Mouse (Mus musculus) embryonic facial prominence, embryonic 15.5 days (tissue): ENCODE measurements around the gene Ppp2r2c. TPM values are rescaled to one million over a fixed set of nuclear protein-coding genes. Genes with fewer than 3 reads are reported as not detected.

ENCODE experiments used
- ATAC-seq: fragments of 200-750 bp; cut with Nextera tagmentation; 2 replicates; pipeline ENCODE4 v1.8.0; 2017; ENCODE audit warnings: low read depth, moderate TSS enrichment; ENCODE audit not compliant: insufficient number of reproducible peaks, low FRiP score, low TSS enrichment
- H3K27ac ChIP-seq: fragments of 300-500 bp; sonication (generic); replicated peaks from 2 replicates; pipeline ENCODE4 v1.5.1; 2015; ENCODE audit warnings: mild to moderate bottlenecking, inconsistent platforms
- H3K27me3 ChIP-seq: fragments of 300-500 bp; sonication (generic); 2 replicates; pipeline ENCODE4 v1.6.1; 2015; ENCODE audit warnings: inconsistent platforms
- H3K36me3 ChIP-seq: fragments of 300-500 bp; sonication (generic); 2 replicates; pipeline ENCODE4 v1.6.1; 2015; ENCODE audit warnings: mild to moderate bottlenecking, inconsistent platforms
- H3K4me1 ChIP-seq: fragments of 300-500 bp; sonication (generic); 2 replicates; pipeline ENCODE4 v1.6.1; 2015; ENCODE audit warnings: inconsistent platforms
- H3K4me2 ChIP-seq: fragments of 300-500 bp; sonication (generic); replicated peaks from 2 replicates; pipeline ENCODE4 v1.6.1; 2015; ENCODE audit warnings: mild to moderate bottlenecking, inconsistent platforms
- H3K4me3 ChIP-seq: fragments of 300-500 bp; sonication (generic); replicated peaks from 2 replicates; pipeline ENCODE4 v1.5.1; 2015; ENCODE audit warnings: mild to moderate bottlenecking, inconsistent platforms
- H3K9ac ChIP-seq: fragments of 300-500 bp; sonication (generic); 2 replicates; pipeline ENCODE4 v1.6.1; 2015; ENCODE audit warnings: inconsistent platforms
- H3K9me3 ChIP-seq: fragments of 300-500 bp; sonication (generic); replicated peaks from 2 replicates; pipeline ENCODE4 v1.6.1; 2016; ENCODE audit warnings: inconsistent platforms
- WGBS: fragments of 180-500 bp; shearing (Covaris S2); methylation state at CpG from one replicate; pipeline ENCODE4 v1.1.7; 2015; 5-methylcytosine and 5-hydroxymethylcytosine counted together
- polyA plus RNA-seq: library from polyadenylated mRNA; unstranded; fragments of >200 nt; fragmentation: Nextera tagmentation; extraction: Ambion mirVana; gene quantifications from 2 replicates; pipeline ENCODE4 v1.2.1, GENCODE M21; 2015

Gene Ppp2r2c
- polyA plus RNA-seq, 1 experiment from 2014 or later: 1.0 TPM

DNA sequence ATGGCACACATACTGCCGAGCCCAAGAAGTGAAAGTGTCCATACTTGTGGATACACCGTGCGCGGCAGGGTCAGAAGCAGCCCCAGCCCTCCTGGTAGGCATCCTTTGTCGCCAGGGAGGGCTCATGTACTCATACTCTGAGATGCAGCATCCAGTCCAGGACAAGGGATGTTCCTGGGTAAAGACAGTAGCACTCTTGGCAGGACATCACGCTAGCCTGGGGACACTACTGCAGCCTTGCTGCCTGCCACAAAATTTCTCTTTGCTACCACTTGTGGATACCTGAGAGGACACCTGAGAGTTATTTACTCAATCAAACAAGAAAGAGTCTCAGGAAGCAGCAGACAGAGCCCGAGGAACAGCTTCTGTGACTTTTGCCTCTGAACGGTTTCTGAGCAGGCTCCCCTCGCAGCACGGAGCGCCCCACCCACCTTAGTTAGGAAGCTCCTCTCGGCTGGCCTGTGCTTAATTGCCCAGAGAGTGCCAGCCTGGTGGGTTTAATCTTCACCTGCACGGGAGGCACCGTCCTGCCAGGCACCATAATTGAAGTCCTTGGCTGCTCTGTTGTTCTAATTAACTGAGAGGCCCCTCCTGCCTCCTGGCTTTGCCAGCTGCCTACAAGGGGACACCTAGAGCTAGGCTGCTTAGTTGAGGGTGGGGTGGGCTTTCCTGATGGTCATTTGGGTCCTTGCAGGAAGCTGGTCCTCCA, 44.4 kb downstream of the Ppp2r2c start:
- ATAC-seq: no peak
- H3K9me3 ChIP-seq: no peaks in the 10 kb centered on the region
- no peaks in the 10 kb centered on the region for H3K4me1 ChIP-seq
- H3K27ac ChIP-seq: no peak overlapping the region
- no peak overlapping the region for H3K4me2 ChIP-seq
- H3K9ac ChIP-seq: no peak overlapping the region
- H3K27me3 ChIP-seq: peaks cover 8% of the 10 kb centered on the region; the same call in 1 of the 2 replicates
- no peaks in the 10 kb centered on the region for H3K36me3 ChIP-seq
- 54% methylated on average over 14 of the region's 14 CpGs for WGBS
- H3K4me3 ChIP-seq: no peak overlapping the region

DNA sequence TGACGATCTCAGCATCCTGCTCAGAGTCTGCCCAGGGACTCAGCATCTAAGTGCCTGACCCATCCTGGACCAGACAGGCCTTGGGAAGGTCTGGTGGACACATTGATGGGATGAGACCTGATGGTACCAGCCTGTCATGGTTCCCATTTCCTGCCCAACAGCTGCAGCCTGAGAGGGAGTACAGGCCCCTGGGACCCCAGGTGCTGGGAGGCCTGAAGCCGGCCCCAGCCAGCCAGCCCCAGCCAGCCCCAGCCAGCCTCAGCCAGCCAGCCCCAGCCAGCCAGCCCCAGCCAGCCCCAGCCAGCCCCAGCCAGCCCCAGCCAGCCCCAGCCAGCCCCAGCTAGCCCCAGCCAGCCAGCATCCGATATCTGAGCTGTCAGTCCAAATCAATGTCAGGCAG, 46.9 kb downstream of the Ppp2r2c start:
- Histone ChIP-seq H3K27me3 (peaks cover 8% of the 10 kb centered on the region; the same call in 1 of the 2 replicates), H3K27ac (no peak overlapping the region), H3K9ac (no peak overlapping the region), H3K4me3 (no peak overlapping the region), H3K36me3 (no peaks in the 10 kb centered on the region), H3K9me3 (no peaks in the 10 kb centered on the region), H3K4me1 (peaks cover 5% of the 10 kb centered on the region; the same call in 1 of the 2 replicates), H3K4me2 (no peak overlapping the region)
- no peak for ATAC-seq
- WGBS: 45% methylated on average over 3 of the region's 3 CpGs

DNA sequence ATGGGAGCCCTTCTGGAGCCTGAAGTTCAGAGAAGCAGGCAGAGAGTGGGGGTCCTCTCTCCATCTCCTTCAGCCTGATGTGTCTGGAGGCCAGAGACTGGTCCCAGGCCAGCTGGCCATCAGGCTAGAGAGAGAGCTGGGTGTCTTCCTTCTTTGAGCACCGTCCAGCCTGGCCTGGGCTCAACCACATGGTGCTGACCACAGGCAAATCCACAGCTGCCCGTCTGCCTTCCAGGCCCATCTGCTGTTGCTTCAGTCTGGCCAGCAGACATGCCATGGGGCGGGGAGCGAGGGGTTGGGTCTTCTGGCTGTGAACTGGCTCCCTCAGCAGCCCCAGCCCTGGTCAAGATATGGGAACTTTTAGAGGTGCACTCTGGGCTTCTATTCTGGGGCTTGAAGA, 48.3 kb downstream of the Ppp2r2c start:
- 73% methylated on average over 4 of the region's 4 CpGs for WGBS

DNA sequence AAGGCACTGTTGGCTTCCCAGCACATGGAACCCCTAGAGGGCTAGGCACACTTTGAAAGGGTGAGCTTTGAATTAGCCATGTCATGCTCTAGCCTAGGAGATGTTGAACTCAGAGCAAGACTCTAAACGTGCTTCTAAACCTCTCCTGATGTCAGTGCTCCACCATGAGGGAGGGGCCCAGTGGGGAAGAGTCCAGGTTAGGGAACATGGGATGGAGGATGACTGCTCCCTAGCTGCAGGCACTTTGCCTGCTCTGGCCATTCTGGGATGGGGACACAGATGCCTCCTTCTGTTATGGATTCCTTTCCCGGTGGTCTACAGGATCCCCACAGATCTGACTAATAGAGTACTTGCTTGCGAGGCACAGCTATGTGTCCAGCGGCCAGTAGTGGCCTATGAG, 48.9 kb downstream of the Ppp2r2c start:
- Histone ChIP-seq H3K27ac (no peak overlapping the region), H3K4me1 (peaks cover 5% of the 10 kb centered on the region; the same call in 1 of the 2 replicates), H3K9me3 (no peaks in the 10 kb centered on the region), H3K4me2 (no peak overlapping the region), H3K9ac (no peak overlapping the region), H3K4me3 (no peak overlapping the region), H3K27me3 (no peaks in the 10 kb centered on the region; the same call in 1 of the 2 replicates), H3K36me3 (no peaks in the 10 kb centered on the region)
- WGBS: 82% methylated on average over 4 of the region's 4 CpGs
- ATAC-seq: no peak

More for the DNA sequence above, 48.3 kb downstream of the Ppp2r2c start:
- Histone ChIP-seq H3K4me2 (no peak overlapping the region), H3K36me3 (no peaks in the 10 kb centered on the region), H3K4me3 (no peak overlapping the region), H3K27ac (no peak overlapping the region), H3K9ac (no peak overlapping the region), H3K4me1 (peaks cover 5% of the 10 kb centered on the region; the same call in 1 of the 2 replicates), H3K27me3 (peaks cover 6% of the 10 kb centered on the region; the same call in 1 of the 2 replicates), H3K9me3 (no peaks in the 10 kb centered on the region)
- ATAC-seq: no peak

DNA sequence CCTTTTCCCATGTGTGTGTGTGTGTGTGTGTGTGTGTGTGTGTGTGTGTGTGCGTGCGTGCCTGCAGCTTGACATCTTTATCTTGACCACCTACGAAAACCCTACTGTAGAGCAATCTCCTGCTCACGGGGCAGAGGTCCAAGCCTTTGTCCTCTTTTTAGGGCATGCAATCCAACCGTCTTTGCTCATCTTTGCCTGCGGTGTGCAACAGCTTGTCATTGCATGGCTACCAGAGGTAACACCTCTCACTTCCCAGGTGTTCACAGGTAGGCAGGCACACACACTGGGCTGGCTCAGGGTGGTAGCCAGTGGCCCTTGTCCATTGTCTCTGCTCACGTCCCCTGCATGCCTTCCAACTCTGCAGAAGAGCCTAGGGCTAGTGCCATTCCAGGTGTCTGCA, 49.7 kb downstream of the Ppp2r2c start:
- Histone ChIP-seq H3K36me3 (no peaks in the 10 kb centered on the region), H3K4me3 (no peak overlapping the region), H3K9me3 (no peaks in the 10 kb centered on the region), H3K4me2 (no peak overlapping the region), H3K27me3 (no peaks in the 10 kb centered on the region), H3K9ac (no peak overlapping the region), H3K4me1 (peaks cover 5% of the 10 kb centered on the region; the same call in 1 of the 2 replicates), H3K27ac (no peak overlapping the region)
- 74% methylated on average over 7 of the region's 7 CpGs for WGBS
- ATAC-seq: no peak

DNA sequence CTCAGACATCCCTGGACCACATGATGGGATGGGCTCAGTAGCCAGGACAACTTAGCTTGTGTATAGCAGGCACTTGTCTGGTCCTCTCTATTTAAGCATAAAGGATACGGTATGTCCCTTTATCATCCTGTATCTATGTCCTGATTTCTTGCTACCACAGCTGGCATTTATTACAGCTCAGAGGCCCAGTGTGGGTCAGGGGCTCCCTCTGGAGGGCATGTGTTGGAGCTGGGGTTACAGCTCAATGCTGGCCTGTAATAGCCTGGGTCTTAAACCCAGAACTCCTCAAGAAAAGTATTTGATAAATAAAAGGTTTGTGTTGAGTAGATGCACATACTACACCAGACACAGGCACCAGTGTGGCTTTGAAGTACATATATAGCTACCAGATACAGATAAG, 51.8 kb downstream of the Ppp2r2c start:
- no peaks in the 10 kb centered on the region for H3K27me3 ChIP-seq
- no peak overlapping the region for H3K9ac ChIP-seq
- H3K9me3 ChIP-seq: no peaks in the 10 kb centered on the region
- H3K36me3 ChIP-seq: no peaks in the 10 kb centered on the region
- H3K4me3 ChIP-seq: no peak overlapping the region
- no peak overlapping the region for H3K4me2 ChIP-seq
- WGBS: 35% methylated on average over 1 of the region's 1 CpGs
- H3K27ac ChIP-seq: no peak overlapping the region
- no peak for ATAC-seq
- H3K4me1 ChIP-seq: peaks cover 5% of the 10 kb centered on the region; the same call in 1 of the 2 replicates

DNA sequence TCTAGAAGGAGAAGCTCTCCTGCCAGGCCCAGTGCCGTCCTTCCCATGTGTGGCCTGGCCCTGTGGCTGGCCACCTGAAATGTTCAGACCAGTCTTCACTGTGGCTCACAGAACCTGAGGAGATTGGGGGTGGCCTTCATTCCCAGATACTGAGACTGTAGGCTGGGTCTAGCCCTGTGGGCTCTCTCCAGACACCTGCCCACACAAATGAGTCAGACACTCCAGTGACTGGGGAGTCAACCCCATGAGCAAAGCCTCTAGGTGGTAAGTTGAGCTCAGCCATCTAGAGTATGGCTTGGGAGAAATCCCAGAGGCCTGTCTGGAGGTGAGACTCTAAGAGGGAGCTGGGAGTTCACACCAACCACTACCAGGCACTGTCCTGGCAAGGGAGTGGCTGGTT, 53.6 kb downstream of the Ppp2r2c start:
- Histone ChIP-seq H3K9ac (no peak overlapping the region), H3K27me3 (no peaks in the 10 kb centered on the region), H3K27ac (no peak overlapping the region), H3K4me3 (no peak overlapping the region), H3K4me1 (peaks cover 5% of the 10 kb centered on the region; the same call in 1 of the 2 replicates), H3K36me3 (no peaks in the 10 kb centered on the region), H3K9me3 (no peaks in the 10 kb centered on the region), H3K4me2 (no peak overlapping the region)
- WGBS: 88% methylated on average over 1 of the region's 1 CpGs
- ATAC-seq: no peak

DNA sequence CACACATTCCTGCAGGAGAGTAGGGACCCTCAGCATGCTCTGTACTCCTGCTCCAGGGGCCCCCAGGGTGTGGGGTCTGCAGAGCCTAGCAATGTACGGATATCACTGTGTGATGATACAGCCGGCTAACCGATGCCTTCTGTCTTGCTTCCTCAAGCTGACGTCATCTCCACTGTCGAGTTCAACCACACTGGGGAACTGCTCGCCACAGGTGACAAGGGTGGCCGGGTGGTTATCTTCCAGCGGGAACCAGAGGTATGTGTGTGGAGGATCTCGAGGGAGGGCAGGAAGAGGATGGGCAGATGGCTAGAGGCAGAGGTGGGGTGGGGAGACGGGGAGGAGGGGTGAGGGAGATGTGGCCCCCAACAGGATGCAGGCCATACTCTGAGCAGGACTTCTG, 54.5 kb downstream of the Ppp2r2c start:
- Histone ChIP-seq H3K4me1 (peaks cover 5% of the 10 kb centered on the region; the same call in 1 of the 2 replicates), H3K27me3 (no peaks in the 10 kb centered on the region), H3K9ac (no peak overlapping the region), H3K4me3 (no peak overlapping the region), H3K27ac (no peak overlapping the region), H3K36me3 (no peaks in the 10 kb centered on the region), H3K9me3 (no peaks in the 10 kb centered on the region), H3K4me2 (no peak overlapping the region)
- no peak for ATAC-seq
- 67% methylated on average over 10 of the region's 10 CpGs for WGBS

DNA sequence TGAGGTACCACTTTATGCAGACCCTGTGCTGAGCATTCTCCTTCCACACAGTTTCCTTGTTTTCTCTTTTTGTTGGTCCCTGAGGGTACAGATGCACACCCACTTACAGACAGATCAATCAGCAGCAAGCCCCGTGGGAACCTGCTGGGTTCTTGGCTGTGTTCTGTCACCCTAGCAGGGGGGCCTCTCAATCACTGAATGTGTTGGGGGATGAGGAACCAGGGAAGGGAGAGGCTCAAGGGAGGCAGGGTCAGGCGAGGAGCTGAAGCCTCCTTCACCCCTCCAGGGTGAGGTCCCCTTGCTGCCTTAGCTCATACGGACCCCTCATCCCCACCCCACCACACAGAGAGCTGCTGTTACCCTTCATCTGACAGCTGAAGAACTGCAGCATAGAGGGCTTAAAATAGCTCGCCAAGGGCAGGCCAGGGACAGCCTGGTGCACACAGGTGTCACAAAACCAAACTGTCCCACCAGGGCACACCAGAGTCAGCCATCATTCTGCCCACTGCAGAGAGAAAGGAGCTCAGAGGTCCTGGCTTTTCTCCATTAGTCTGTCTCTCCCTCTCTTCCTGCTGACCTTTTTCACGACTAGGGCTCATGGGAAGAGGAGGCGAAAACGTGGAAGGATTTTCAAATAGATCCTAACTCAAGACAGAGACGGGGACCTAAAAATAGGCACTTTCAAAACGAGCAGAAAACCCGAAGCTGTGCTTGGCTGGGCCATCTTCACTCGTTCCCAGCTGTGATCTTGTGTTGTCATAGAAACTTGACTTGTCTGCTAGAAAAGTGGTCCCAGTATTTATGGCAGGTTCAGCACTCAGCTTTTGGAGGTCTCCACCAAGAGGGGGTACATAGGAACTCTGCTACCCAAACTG, 55.8 kb downstream of the Ppp2r2c start:
- WGBS: 38% methylated on average over 11 of the region's 11 CpGs
- H3K4me1 ChIP-seq: no peaks in the 10 kb centered on the region

DNA sequence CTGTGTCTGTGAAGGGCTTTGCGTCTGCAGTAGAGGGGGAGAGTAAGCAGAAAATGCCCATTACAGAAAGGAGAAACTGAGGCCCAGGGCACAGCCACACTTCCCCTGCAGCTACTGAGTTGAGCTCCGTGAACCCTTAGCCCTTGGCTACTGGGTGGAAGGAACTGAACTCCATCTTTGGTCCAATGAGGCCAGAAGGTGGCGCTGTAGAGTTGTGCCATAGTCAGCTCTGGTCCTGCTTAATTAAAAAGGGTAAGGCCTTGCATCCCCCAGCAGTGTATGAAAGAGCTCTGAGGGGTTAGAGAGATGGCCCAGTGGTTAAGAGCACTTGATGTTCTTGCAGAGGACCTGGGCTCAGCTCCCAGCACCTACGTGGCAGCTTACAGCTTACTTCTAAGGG, 60.4 kb downstream of the Ppp2r2c start:
- H3K27ac ChIP-seq: no peak overlapping the region
- H3K9ac ChIP-seq: no peak overlapping the region
- H3K4me2 ChIP-seq: no peak overlapping the region
- H3K4me1 ChIP-seq: no peaks in the 10 kb centered on the region
- H3K36me3 ChIP-seq: no peaks in the 10 kb centered on the region
- H3K4me3 ChIP-seq: no peak overlapping the region
- no peaks in the 10 kb centered on the region for H3K27me3 ChIP-seq
- WGBS: 50% methylated on average over 4 of the region's 4 CpGs
- no peaks in the 10 kb centered on the region for H3K9me3 ChIP-seq
- ATAC-seq: no peak

More for the DNA sequence above, 55.8 kb downstream of the Ppp2r2c start:
- Histone ChIP-seq H3K4me2 (no peak overlapping the region), H3K27me3 (no peaks in the 10 kb centered on the region), H3K9ac (no peak overlapping the region), H3K36me3 (no peaks in the 10 kb centered on the region), H3K4me3 (no peak overlapping the region), H3K27ac (no peak overlapping the region), H3K9me3 (no peaks in the 10 kb centered on the region)
- ATAC-seq: no peak

DNA sequence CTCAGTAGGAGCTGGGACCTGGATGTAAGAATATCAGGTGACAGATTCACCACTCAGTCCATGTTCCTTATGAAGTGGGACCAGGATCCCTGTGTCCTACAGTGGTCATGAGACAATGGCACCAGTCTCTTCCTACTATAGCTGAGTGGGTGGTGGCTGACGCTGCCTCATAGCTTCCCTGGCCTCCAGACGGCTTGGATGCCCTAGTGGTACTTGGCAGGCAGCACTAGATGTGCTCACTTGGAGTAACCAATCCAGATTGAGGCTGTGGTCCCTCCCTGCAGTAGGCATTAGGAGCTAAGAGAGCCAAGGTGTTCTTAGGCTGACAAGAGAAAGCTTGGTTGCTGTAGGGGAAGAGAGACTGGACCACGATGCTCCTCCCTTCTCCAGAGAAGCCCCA, 61.1 kb downstream of the Ppp2r2c start:
- no peak for ATAC-seq
- Histone ChIP-seq H3K4me3 (no peak overlapping the region), H3K27me3 (no peaks in the 10 kb centered on the region), H3K9me3 (no peaks in the 10 kb centered on the region), H3K36me3 (no peaks in the 10 kb centered on the region), H3K27ac (no peak overlapping the region), H3K4me2 (no peak overlapping the region), H3K9ac (no peak overlapping the region), H3K4me1 (no peaks in the 10 kb centered on the region)
- 67% methylated on average over 3 of the region's 3 CpGs for WGBS
